ENCODE assay signal across 10 mouse cellular contexts in the genomic region with DNA sequence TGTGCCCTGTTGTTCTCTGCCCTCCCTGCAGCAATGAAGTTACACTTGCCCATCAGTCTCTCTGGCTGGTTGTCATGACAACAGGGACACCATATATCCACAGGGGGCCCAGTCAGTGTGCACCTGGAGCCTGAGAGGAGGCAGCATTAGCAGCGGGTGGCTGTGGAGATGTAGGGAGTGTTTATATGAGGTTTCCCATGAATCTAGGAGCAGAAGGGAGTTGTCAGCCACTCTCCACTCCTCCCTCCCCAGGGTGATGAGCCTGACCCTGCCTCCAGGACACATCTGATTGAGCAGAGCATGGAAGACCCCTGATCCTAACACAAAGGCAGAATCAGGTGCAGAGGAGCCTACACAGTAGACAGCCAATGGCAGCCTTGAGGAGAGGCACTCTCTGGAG.
DNase-seq lines count a peak whose midpoint lies in the region; ATAC-seq and TF ChIP-seq lines count a peak whose summit lies in the region.
"Had no signal": no experiment of that assay in that cellular context is flagged by ENCODE, and none has a peak within 500 bp of the region (broad histone marks: within the 10 kb centered on the region; RNA-seq: fewer than 3 reads in every experiment).

No protein-coding gene starts in this region.

- no peak for ATAC-seq in midbrain, embryonic 14.5 days (ENCODE audit: low FRiP score, low TSS enrichment)
- no peak for ATAC-seq in intestine, embryonic 15.5 days

- H3K4me1 ChIP-seq in midbrain, embryonic 14.5 days (ENCODE audit: control insufficient read depth, insufficient read depth, low read length): peaks cover 12% of the 10 kb centered on the region
- H3K4me1 ChIP-seq in intestine, embryonic 15.5 days (replicated peaks): no peaks in the 10 kb centered on the region; the same call in 1 of the 2 replicates
- H3K4me1 ChIP-seq in lung, adult 2 months (ENCODE audit: control insufficient read depth, insufficient read depth, low read length): no peaks in the 10 kb centered on the region
- H3K4me1 ChIP-seq: liver, embryonic 15.5 days had no signal

- no peak overlapping the region for H3K4me3 ChIP-seq in midbrain, embryonic 14.5 days (replicated peaks; ENCODE audit: low read depth, low read length)
- H3K4me3 ChIP-seq in intestine, embryonic 15.5 days (replicated peaks): no peak overlapping the region
- no peak overlapping the region for H3K4me3 ChIP-seq in lung, adult 2 months (replicated peaks; ENCODE audit: extremely low read depth, low read depth, low read length)
- H3K4me3 ChIP-seq: liver, embryonic 15.5 days had no signal

- H3K27me3 ChIP-seq in midbrain, embryonic 14.5 days (ENCODE audit: control insufficient read depth, insufficient read depth, low read length): no peaks in the 10 kb centered on the region
- H3K27me3 ChIP-seq in intestine, embryonic 15.5 days (replicated peaks): no peaks in the 10 kb centered on the region
- H3K27me3 ChIP-seq: liver, embryonic 15.5 days had no signal

- intact Hi-C loops in heart, postnatal 14 days (cut with DNase I): no loop called here

- peak; percentile 64 for DNase-seq in R1 (ENCODE audit: low read depth, low spot score)
- DNase-seq in brain, embryonic 18.5 days (ENCODE audit: low read depth, low spot score): peak; percentile 24
- DNase-seq in forelimb bud, embryonic 11.5 days (ENCODE audit: low read depth, low spot score): peak; percentile 57
- peak; percentile 78 for DNase-seq in midbrain, embryonic 14.5 days
- no peak for DNase-seq in lung, adult 2 months
- no peak for DNase-seq in heart, postnatal 14 days
- DNase-seq: adrenal gland, postnatal 14 days; gastrocnemius, postnatal 36 days had no signal

- H3K36me3 ChIP-seq in midbrain, embryonic 14.5 days (ENCODE audit: control insufficient read depth, insufficient read depth, low read length): no peaks in the 10 kb centered on the region
- no peaks in the 10 kb centered on the region for H3K36me3 ChIP-seq in intestine, embryonic 15.5 days
- H3K36me3 ChIP-seq: liver, embryonic 15.5 days had no signal

- WGBS in midbrain, embryonic 14.5 days: 10% methylated on average over 1 of the region's 1 CpGs
- 33% methylated on average over 1 of the region's 1 CpGs for WGBS in intestine, embryonic 15.5 days
- WGBS in lung, adult 2 months: 30% methylated on average over 1 of the region's 1 CpGs

- no peak overlapping the region for H3K9ac ChIP-seq in midbrain, embryonic 14.5 days (replicated peaks; ENCODE audit: low read length)
- H3K9ac ChIP-seq in intestine, embryonic 15.5 days: no peak overlapping the region
- H3K9ac ChIP-seq: liver, embryonic 15.5 days had no signal

- H3K27ac ChIP-seq in midbrain, embryonic 14.5 days (replicated peaks; ENCODE audit: low read depth, low read length): peak overlapping the region; percentile 50
- H3K27ac ChIP-seq in intestine, embryonic 15.5 days: no peak overlapping the region
- H3K27ac ChIP-seq: liver, embryonic 15.5 days had no signal

- no peak for TF ChIP-seq POLR2A in lung, adult 2 months (IDR thresholded peaks at IDR 0.05; ENCODE audit: borderline replicate concordance, extremely low read depth, low read depth, low read length)

- no peak for TF ChIP-seq CTCF in lung, adult 2 months (IDR thresholded peaks at IDR 0.05; ENCODE audit: insufficient read depth, low read length)

- no peaks in the 10 kb centered on the region for H3K9me3 ChIP-seq in midbrain, embryonic 14.5 days (ENCODE audit: control insufficient read depth, low read length)
- H3K9me3 ChIP-seq in intestine, embryonic 15.5 days: no peaks in the 10 kb centered on the region
- H3K9me3 ChIP-seq: liver, embryonic 15.5 days had no signal

- H3K4me2 ChIP-seq in midbrain, embryonic 14.5 days (ENCODE audit: low read length): no peak overlapping the region
- no peak overlapping the region for H3K4me2 ChIP-seq in intestine, embryonic 15.5 days (replicated peaks)
- H3K4me2 ChIP-seq: liver, embryonic 15.5 days had no signal

Comparison
In these comparisons a context has a peak if more than half of its experiments do, and no peak if none do; other contexts are left out.
1. DNase-seq: peak in R1 (single experiment), brain, embryonic 18.5 days (single experiment), forelimb bud, embryonic 11.5 days (single experiment) and midbrain, embryonic 14.5 days (single experiment); none in lung, adult 2 months (single experiment) and heart, postnatal 14 days (0 of 2).